Mouse (Mus musculus): ENCODE measurements around the gene Samd10. TPM values are rescaled to one million over a fixed set of nuclear protein-coding genes. Genes with fewer than 3 reads are reported as not detected.
A peak's percentile ranks its signal among the peaks of the same experiment; 100 is the strongest.

Gene Samd10
- polyA plus RNA-seq, 1 experiment from 2014 or later, result 97.4 TPM

DNA sequence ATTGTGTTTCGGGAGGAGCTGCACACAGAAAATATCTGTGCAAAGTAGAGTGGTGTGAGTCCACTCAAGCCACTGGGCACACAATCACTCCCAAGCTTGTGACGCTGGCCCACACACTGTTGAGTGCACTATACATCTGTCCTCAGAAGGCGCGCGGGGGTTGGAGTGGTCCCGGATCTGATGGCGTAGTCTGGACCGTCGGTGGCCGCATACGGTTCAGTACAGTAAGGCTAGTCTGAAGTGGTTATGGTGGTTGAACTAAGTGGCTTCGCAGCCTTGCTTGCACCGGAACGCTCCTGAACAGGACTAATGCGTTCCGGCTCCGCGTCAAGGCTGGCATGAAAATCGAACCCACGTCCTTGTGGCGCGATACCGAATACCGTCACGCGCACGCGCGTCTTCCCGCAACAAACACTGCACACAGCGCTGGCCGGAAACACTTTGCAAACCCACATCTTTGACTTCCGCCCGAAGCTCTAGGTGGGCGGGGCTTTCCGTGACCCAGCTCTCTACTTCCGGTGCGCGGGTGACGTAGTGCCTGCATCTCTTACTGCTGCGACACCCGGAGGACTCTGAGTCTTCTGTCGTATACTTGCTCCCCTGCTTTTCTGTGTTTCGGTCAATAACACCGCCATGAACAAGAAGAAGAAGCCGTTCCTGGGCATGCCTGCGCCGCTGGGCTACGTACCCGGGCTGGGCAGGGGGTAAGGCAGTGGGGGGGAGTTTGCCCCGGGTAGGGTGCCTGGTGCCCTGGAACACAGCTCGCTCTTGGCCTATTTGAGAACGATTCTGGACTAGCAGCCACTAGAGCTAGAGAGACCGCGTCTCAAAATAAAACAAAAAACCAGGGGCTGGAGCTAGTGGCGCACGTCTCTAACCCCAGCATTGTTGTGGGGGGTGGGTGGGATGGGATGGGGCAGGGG, 2.1 kb upstream of the Samd10 start:
- WGBS, result 1% methylated on average over 57 of the region's 57 CpGs

DNA sequence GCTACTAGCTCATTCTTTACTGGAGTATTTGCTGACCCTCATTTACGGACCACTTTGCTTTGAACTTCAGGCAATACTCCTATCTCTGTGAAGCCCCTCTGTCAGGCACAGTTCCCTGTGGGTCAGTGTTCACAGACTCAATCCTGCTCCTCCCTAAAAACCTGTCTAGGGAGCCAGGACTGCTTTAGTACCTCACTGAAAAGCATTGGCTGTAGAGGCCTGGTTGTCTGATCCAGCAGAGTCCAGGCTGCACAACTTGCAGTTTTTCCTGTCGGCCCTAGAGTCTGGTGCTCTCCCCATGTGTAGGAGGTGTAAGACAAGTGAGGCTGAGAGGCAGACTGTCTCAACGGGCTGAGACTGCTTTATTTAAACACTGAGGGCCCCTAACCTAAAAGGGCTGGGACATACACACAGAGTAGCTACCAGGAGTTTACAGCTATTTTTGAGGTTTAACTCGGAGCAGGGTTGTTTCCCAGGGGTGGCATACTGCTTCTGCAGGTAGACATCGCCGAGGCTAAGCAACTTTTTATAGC, 1.3 kb upstream of the Samd10 start:
- Histone ChIP-seq H3K4me1 (peaks cover 34% of the 10 kb centered on the region), H3K9ac (0 out of 2 replicates have a peak overlapping the region, but pooled peaks have one; percentile 93), H3K36me3 (peaks cover 10% of the 10 kb centered on the region), H3K27ac (peak overlapping the region; percentile 82; the same call in 1 of the 2 replicates), H3K4me3 (peak overlapping the region; percentile 88), H3K4me2 (replicated peaks) (peak overlapping the region; percentile 87), H3K9me3 (replicated peaks) (no peaks in the 10 kb centered on the region), H3K27me3 (no peaks in the 10 kb centered on the region)
- ATAC-seq (ENCODE audit: low FRiP score), result no peak
- 66% methylated on average over 6 of the region's 6 CpGs for WGBS

More for the DNA sequence above, 2.1 kb upstream of the Samd10 start:
- peaks cover 34% of the 10 kb centered on the region for H3K4me1 ChIP-seq
- H3K36me3 ChIP-seq, result peaks cover 7% of the 10 kb centered on the region
- H3K4me3 ChIP-seq, result peak overlapping the region; percentile 88
- no peaks in the 10 kb centered on the region for H3K27me3 ChIP-seq
- H3K9ac ChIP-seq, result peak overlapping the region; percentile 93
- ATAC-seq (ENCODE audit: low FRiP score), result peak; percentile 93
- peak overlapping the region; percentile 87 for H3K4me2 ChIP-seq (replicated peaks)
- peak overlapping the region; percentile 82 for H3K27ac ChIP-seq
- H3K9me3 ChIP-seq (replicated peaks), result no peaks in the 10 kb centered on the region

DNA sequence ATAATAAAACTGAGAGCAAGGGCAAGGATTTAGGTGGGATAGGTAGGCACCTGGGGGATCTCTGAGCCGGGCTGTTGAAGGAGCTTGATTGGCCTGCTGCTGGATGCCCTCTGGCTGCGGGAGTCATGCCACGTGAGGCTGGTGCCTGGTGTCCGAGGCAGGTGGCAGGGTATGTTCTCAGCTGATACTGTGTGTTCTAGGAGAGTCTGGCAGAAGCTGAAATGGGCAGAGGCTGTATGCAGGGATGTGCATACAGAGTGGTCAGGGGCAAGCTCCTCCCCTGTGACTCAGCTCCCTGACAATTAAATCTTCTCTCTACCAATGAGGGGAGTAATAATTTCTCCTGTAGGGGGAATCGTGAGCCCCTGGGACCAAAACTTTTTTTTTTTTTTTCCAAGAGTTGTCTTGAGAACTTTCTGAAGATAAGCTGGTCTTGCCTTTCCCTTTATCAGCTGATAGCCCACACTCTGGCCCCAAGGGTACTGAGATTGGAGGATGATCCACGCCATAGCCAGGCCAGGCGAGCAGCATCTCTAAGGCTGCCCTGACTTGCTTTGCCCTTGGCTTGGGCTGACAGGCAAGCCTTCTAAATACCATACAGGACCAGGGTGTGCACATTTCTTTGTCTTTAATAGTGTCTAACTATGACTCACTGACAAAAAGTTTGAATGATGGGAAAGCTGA, 1.5 kb downstream of the Samd10 start:
- Histone ChIP-seq H3K36me3 (peaks cover 10% of the 10 kb centered on the region), H3K4me2 (replicated peaks) (peak overlapping the region; percentile 63), H3K4me1 (peaks cover 41% of the 10 kb centered on the region), H3K9me3 (replicated peaks) (no peaks in the 10 kb centered on the region), H3K4me3 (0 out of 2 replicates have a peak overlapping the region, but pooled peaks have one; percentile 66), H3K9ac (peak overlapping the region; percentile 87; the same call in 1 of the 2 replicates), H3K27me3 (no peaks in the 10 kb centered on the region), H3K27ac (no peak overlapping the region)
- WGBS, result 69% methylated on average over 7 of the region's 7 CpGs
- ATAC-seq (ENCODE audit: low FRiP score), result no peak

GRCm38 (mm10) chr2:181596221-181596960, 2.6 kb downstream of the Samd10 start:
- 60% methylated on average over 6 of the region's 6 CpGs for WGBS
- no peak overlapping the region for H3K9ac ChIP-seq

GRCm38 (mm10) chr2:181594946-181595696, 3.9 kb downstream of the Samd10 start:
- H3K9me3 ChIP-seq (replicated peaks), result no peaks in the 10 kb centered on the region
- peaks cover 18% of the 10 kb centered on the region for H3K36me3 ChIP-seq
- ATAC-seq (ENCODE audit: low FRiP score), result no peak
- no peak overlapping the region for H3K9ac ChIP-seq
- H3K27me3 ChIP-seq, result no peaks in the 10 kb centered on the region
- peaks cover 44% of the 10 kb centered on the region for H3K4me1 ChIP-seq
- no peak overlapping the region for H3K27ac ChIP-seq
- H3K4me3 ChIP-seq, result no peak overlapping the region
- H3K4me2 ChIP-seq (replicated peaks), result no peak overlapping the region
- WGBS, result 81% methylated on average over 4 of the region's 4 CpGs

More at GRCm38 (mm10) chr2:181596221-181596960, 2.6 kb downstream of the Samd10 start:
- no peak overlapping the region for H3K4me3 ChIP-seq
- peaks cover 39% of the 10 kb centered on the region for H3K4me1 ChIP-seq
- H3K27me3 ChIP-seq, result no peaks in the 10 kb centered on the region
- H3K4me2 ChIP-seq (replicated peaks), result no peak overlapping the region
- H3K36me3 ChIP-seq, result peaks cover 10% of the 10 kb centered on the region
- ATAC-seq (ENCODE audit: low FRiP score), result no peak
- no peaks in the 10 kb centered on the region for H3K9me3 ChIP-seq (replicated peaks)
- H3K27ac ChIP-seq, result no peak overlapping the region

DNA sequence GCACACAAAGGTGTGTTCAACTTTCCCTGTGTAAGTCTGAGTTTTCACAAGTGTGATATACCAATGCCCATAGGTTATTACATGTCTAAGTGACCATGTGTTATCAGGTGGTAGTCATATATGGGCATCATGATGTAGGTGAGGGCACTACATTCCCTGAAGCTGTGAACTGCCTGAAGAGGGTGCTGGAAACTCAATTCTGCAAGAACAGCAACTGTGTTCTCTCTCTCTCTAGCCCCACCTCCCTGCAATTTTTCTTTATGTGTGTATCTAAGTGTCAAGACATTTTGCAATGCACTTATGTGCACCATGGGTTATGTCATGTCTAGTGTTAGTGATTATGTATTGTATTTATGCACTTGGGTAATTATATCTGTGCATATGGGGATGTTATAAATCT, 5.1 kb downstream of the Samd10 start:
- no peak overlapping the region for H3K4me2 ChIP-seq (replicated peaks)
- no peaks in the 10 kb centered on the region for H3K9me3 ChIP-seq (replicated peaks)
- H3K27me3 ChIP-seq, result no peaks in the 10 kb centered on the region
- peaks cover 38% of the 10 kb centered on the region for H3K4me1 ChIP-seq
- no peak overlapping the region for H3K27ac ChIP-seq
- peaks cover 30% of the 10 kb centered on the region for H3K36me3 ChIP-seq
- ATAC-seq (ENCODE audit: low FRiP score), result no peak
- no peak overlapping the region for H3K4me3 ChIP-seq
- H3K9ac ChIP-seq, result no peak overlapping the region

- peak overlapping the region; percentile 97 for H3K4me3 ChIP-seq
- peaks cover 33% of the 10 kb centered on the region for H3K4me1 ChIP-seq
- WGBS, result 9% methylated on average over 6 of the region's 6 CpGs
- peaks cover 39% of the 10 kb centered on the region for H3K36me3 ChIP-seq
- H3K9ac ChIP-seq, result peak overlapping the region; percentile 98
- H3K27me3 ChIP-seq, result no peaks in the 10 kb centered on the region
- no peaks in the 10 kb centered on the region for H3K9me3 ChIP-seq (replicated peaks)
- peak overlapping the region; percentile 87 for H3K4me2 ChIP-seq (replicated peaks)
- peak overlapping the region; percentile 88 for H3K27ac ChIP-seq
- peak; percentile 17 for ATAC-seq (ENCODE audit: low FRiP score)
Observed at GRCm38 (mm10) chr2:181593042-181593421, 6.0 kb downstream of the Samd10 start.

DNA sequence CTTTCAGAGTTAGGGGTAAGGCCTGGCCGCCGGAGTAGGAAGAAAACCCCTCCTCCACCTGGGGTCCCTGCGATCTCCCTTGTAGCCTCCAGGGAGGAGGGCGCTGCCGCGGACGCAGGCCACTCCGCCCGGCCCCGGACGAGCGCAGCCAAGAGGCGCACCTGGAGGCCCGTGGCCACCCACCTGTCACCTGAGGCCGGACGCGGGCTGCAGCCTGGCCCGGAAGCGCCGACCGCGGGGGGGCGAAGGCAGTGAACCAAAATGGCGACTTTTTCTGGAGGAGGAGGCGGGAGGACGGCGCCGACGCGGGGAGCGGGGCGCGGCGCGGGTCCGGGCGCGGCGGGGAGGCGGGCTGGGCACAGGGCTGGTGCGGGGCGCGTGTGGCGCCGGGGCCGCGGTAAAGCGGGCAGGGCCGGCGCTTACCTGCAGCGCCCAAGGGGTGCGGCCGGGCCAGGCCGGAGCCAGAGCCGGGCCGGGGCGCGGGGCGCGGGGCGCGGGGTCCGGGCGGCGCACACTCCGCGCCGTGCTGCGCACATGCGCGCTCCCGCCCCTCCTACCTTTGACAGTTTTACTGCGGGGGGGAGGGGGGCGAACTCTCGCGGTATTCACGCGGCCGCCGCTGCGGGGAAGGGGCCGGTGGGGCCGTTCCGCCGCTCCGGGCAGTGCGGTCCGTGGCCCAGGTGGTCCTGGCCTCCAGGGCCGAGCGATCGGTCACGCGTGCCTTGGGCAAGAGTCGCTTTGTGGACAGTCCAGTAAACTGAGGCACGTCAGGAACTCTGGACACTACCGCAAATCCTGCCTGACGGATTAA, 6.6 kb downstream of the Samd10 start, which contains the start of gene Zfp512b:
TSS of gene Zfp512b (minus strand) at position 573 of the 811 bp plus-strand sequence.
- ATAC-seq (ENCODE audit: low FRiP score), result peak; percentile 78
- Histone ChIP-seq H3K4me1 (peaks cover 28% of the 10 kb centered on the region), H3K9me3 (replicated peaks) (no peaks in the 10 kb centered on the region), H3K27me3 (no peaks in the 10 kb centered on the region), H3K9ac (peak within 1 kb of the TSS; percentile 98), H3K36me3 (peaks cover 45% of the 10 kb centered on the region), H3K4me3 (peak within 1 kb of the TSS; percentile 97), H3K27ac (peak within 1 kb of the TSS; percentile 88), H3K4me2 (replicated peaks) (peak within 1 kb of the TSS; percentile 87)
- WGBS, result under 1% methylated on average over 77 of the region's 97 CpGs

DNA sequence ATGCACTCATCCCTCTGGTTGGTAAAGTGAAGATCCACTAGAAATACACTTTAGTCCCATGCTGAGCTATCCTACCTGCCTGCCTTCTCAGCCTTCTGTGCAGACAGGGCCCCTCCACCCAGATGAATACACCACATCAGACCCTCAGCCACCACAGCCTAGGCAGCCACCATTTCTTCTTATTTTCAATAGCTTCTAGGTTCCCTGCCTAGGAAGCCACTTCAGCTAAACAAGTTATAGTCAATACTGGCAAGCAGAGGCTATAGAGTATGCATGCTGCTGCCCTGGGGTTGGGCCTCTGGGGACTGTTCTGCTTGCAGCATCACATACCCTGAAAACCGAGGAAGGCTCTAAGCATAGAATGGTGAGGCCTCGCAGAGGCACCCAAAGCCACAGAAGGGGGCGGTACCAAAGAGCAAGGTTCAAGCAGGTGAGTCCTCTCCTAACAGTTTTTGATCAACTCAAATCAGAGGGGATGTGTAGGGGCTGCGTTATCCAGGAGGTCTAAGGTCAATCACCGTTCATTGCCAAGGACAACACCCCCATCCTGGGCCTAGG, 7.4 kb downstream of the Samd10 start, which contains the start of gene Prpf6:
TSS of gene Prpf6 (plus strand) at position 341 of the 558 bp plus-strand sequence.
- H3K4me1 ChIP-seq, result peaks cover 22% of the 10 kb centered on the region
- H3K9me3 ChIP-seq (replicated peaks), result no peaks in the 10 kb centered on the region
- ATAC-seq (ENCODE audit: low FRiP score), result 0 out of 2 replicates have a peak, but pooled peaks have one; percentile 14
- H3K36me3 ChIP-seq, result peaks cover 53% of the 10 kb centered on the region
- peak within 1 kb of the TSS; percentile 87 for H3K4me2 ChIP-seq (replicated peaks)
- peak within 1 kb of the TSS; percentile 98 for H3K9ac ChIP-seq
- WGBS, result 9% methylated on average over 5 of the region's 5 CpGs
- H3K27ac ChIP-seq, result peak within 1 kb of the TSS; percentile 88
- no peaks in the 10 kb centered on the region for H3K27me3 ChIP-seq
- H3K4me3 ChIP-seq, result peak within 1 kb of the TSS; percentile 97

GRCm38 (mm10) chr2:181590471-181590870, 8.5 kb downstream of the Samd10 start:
- Histone ChIP-seq H3K4me2 (replicated peaks) (no peak overlapping the region), H3K9me3 (replicated peaks) (no peaks in the 10 kb centered on the region), H3K9ac (no peak overlapping the region), H3K4me1 (peaks cover 22% of the 10 kb centered on the region), H3K4me3 (no peak overlapping the region), H3K27me3 (no peaks in the 10 kb centered on the region), H3K27ac (no peak overlapping the region), H3K36me3 (peaks cover 57% of the 10 kb centered on the region)
- 95% methylated on average over 5 of the region's 5 CpGs for WGBS
- no peak for ATAC-seq (ENCODE audit: low FRiP score)
